Mouse (Mus musculus): ENCODE data around the gene Cacna1c.

Gene Cacna1c

GRCm38 (mm10) chr6:118742701-118743100 is 453.5 kb downstream of the Cacna1c start:
- WGBS, result 93% methylated on average over 6 of the region's 6 CpGs

- WGBS, result 95% methylated on average over 14 of the region's 14 CpGs
Observed at GRCm38 (mm10) chr6:118741841-118742240, 454.4 kb downstream of the Cacna1c start.

- 47% methylated on average over 9 of the region's 9 CpGs for WGBS
Observed at GRCm38 (mm10) chr6:118739961-118740599, 456.1 kb downstream of the Cacna1c start.

- 62% methylated on average over 4 of the region's 4 CpGs for WGBS
Observed at GRCm38 (mm10) chr6:118739344-118739743, 456.9 kb downstream of the Cacna1c start.

- 46% methylated on average over 3 of the region's 3 CpGs for whole genome bisulfite sequencing
Observed at GRCm38 (mm10) chr6:118738656-118739055, 457.6 kb downstream of the Cacna1c start.

GRCm38 (mm10) chr6:118737078-118737477 is 459.1 kb downstream of the Cacna1c start:
- 83% methylated on average over 6 of the region's 6 CpGs for WGBS

GRCm38 (mm10) chr6:118736491-118736890 is 459.7 kb downstream of the Cacna1c start:
- WGBS, result 56% methylated on average over 7 of the region's 7 CpGs

GRCm38 (mm10) chr6:118735145-118735544 is 461.1 kb downstream of the Cacna1c start:
- 91% methylated on average over 3 of the region's 3 CpGs for WGBS

GRCm38 (mm10) chr6:118731937-118732336 is 464.3 kb downstream of the Cacna1c start:
- WGBS, result 98% methylated on average over 3 of the region's 3 CpGs

- 69% methylated on average over 4 of the region's 4 CpGs for WGBS
Observed at GRCm38 (mm10) chr6:118724908-118725307, 471.3 kb downstream of the Cacna1c start.

GRCm38 (mm10) chr6:118724388-118724787 is 471.8 kb downstream of the Cacna1c start:
- 76% methylated on average over 6 of the region's 6 CpGs for WGBS

GRCm38 (mm10) chr6:118722336-118722735 is 473.9 kb downstream of the Cacna1c start:
- WGBS, result 58% methylated on average over 6 of the region's 6 CpGs

GRCm38 (mm10) chr6:118719486-118719885 is 476.7 kb downstream of the Cacna1c start:
- WGBS, result 91% methylated on average over 1 of the region's 1 CpGs

- 85% methylated on average over 5 of the region's 5 CpGs for WGBS
Observed at GRCm38 (mm10) chr6:118713286-118713685, 482.9 kb downstream of the Cacna1c start.

GRCm38 (mm10) chr6:118711677-118712322 is 484.4 kb downstream of the Cacna1c start:
- WGBS, result 43% methylated on average over 14 of the region's 14 CpGs

GRCm38 (mm10) chr6:118707066-118707465 is 489.2 kb downstream of the Cacna1c start:
- 67% methylated on average over 4 of the region's 4 CpGs for WGBS

- 96% methylated on average over 7 of the region's 7 CpGs for WGBS
Observed at GRCm38 (mm10) chr6:118705840-118706239, 490.4 kb downstream of the Cacna1c start.

GRCm38 (mm10) chr6:118694626-118695025 is 501.6 kb downstream of the Cacna1c start:
- WGBS, result 81% methylated on average over 4 of the region's 4 CpGs

- WGBS, result 84% methylated on average over 3 of the region's 3 CpGs
Observed at GRCm38 (mm10) chr6:118689447-118689846, 506.8 kb downstream of the Cacna1c start.

GRCm38 (mm10) chr6:118688856-118689255 is 507.4 kb downstream of the Cacna1c start:
- WGBS, result 90% methylated on average over 5 of the region's 5 CpGs

GRCm38 (mm10) chr6:118680814-118681213 is 515.4 kb downstream of the Cacna1c start:
- WGBS, result 68% methylated on average over 6 of the region's 6 CpGs

GRCm38 (mm10) chr6:118678031-118678430 is 518.2 kb downstream of the Cacna1c start:
- WGBS, result 56% methylated on average over 10 of the region's 10 CpGs

GRCm38 (mm10) chr6:118677306-118677705 is 518.9 kb downstream of the Cacna1c start:
- 61% methylated on average over 6 of the region's 6 CpGs for WGBS

Data from cerebral cortex, adult 2 months (tissue).